Mouse (Mus musculus): ENCODE measurements around the gene Tceal3. TPM values are rescaled to one million over a fixed set of nuclear protein-coding genes. Genes with fewer than 3 reads are reported as not detected.
"Not testable (repeated sequence)": the region's sequence is repeated elsewhere in the genome, so short reads cannot be mapped to it uniquely, and the experiment has no call there.

Tceal3 gene
- polyA plus RNA-seq, 1 experiment: 420 TPM

GRCm38 (mm10) chrX:136693196-136693595, 102.6 kb downstream of the Tceal3 start:
- DNase-seq (ENCODE audit: extremely low spot score in 1 of 2, low spot score in 1 of 2): no peak

- peak; percentile 39 to 72 for DNase-seq (ENCODE audit: extremely low spot score in 1 of 2, low spot score in 1 of 2)
Observed at GRCm38 (mm10) chrX:136707446-136708167, 117.0 kb downstream of the Tceal3 start, which contains the start of gene Tceal1. Gene Tceal1, plus strand, starts transcription at chrX:136707982.

GRCm38 (mm10) chrX:136708168-136708681, 117.6 kb downstream of the Tceal3 start:
- DNase-seq (ENCODE audit: extremely low spot score in 1 of 2, low spot score in 1 of 2): peak; percentile 3 to 38

GRCm38 (mm10) chrX:136708782-136709181, 118.1 kb downstream of the Tceal3 start:
- peak in 1 of 2 experiments; percentile 13 for DNase-seq (ENCODE audit: extremely low spot score in 1 of 2, low spot score in 1 of 2)

GRCm38 (mm10) chrX:136714742-136715474, 124.3 kb downstream of the Tceal3 start:
- not testable (repeated sequence) for DNase-seq (ENCODE audit: extremely low spot score in 1 of 2, low spot score in 1 of 2)

Other genes with a start within 250 kb of the Tceal3 start
- not detected in 2 replicates for gene Kir3dl1, start 72.8 kb upstream of the Tceal3 start, polyA plus RNA-seq (2012; rRNA removed)
- 0.12 TPM in 1 of 2 replicates, not detected in the other for gene Kir3dl2, start 46.8 kb upstream of the Tceal3 start, polyA plus RNA-seq (2012; rRNA removed)
- gene Tceal1, start 117.1 kb downstream of the Tceal3 start, polyA plus RNA-seq (2012; rRNA removed): 17.2 and 20.2 TPM in 2 replicates
- gene Morf4l2, start 152.8 kb downstream of the Tceal3 start, polyA plus RNA-seq (2012; rRNA removed): 282 and 312 TPM in 2 replicates
- 1.3 and 1.7 TPM in 2 replicates for gene Glra4, start 189.3 kb downstream of the Tceal3 start, polyA plus RNA-seq (2012; rRNA removed)
- gene Plp1, start 231.8 kb downstream of the Tceal3 start, polyA plus RNA-seq (2012; rRNA removed): 853 and 972 TPM in 2 replicates